Mouse (Mus musculus) lung, embryonic 14.5 days (tissue): Measurements from ENCODE around the gene Col23a1. TPM values are rescaled to one million over a fixed set of nuclear protein-coding genes. Genes with fewer than 3 reads are reported as not detected.

ENCODE experiments used
- ATAC-seq: fragments of 200-750 bp; cut with Nextera tagmentation; 2 replicates; pipeline ENCODE4 v1.8.0; 2017; ENCODE audit warnings: mild to moderate bottlenecking, moderate TSS enrichment, moderate library complexity; ENCODE audit not compliant: insufficient read depth
- DNase-seq: peaks from one replicate; pipeline ENCODE4 v3.0.0-alpha.2; 2015
- H3K27ac ChIP-seq: fragments of 300-500 bp; sonication (generic); 2 replicates; pipeline ENCODE4 v1.5.1; 2014; ENCODE audit warnings: low read depth, mild to moderate bottlenecking, moderate library complexity
- H3K27me3 ChIP-seq: fragments of 300-500 bp; sonication (generic); 2 replicates; pipeline ENCODE4 v1.6.1; 2014; ENCODE audit warnings: low read length, control low read depth; ENCODE audit not compliant: insufficient read depth
- H3K36me3 ChIP-seq: fragments of 300-500 bp; sonication (generic); 2 replicates; pipeline ENCODE4 v1.6.1; 2014; ENCODE audit warnings: control low read depth; ENCODE audit not compliant: insufficient read depth
- H3K4me1 ChIP-seq: fragments of 300-500 bp; sonication (generic); 2 replicates; pipeline ENCODE4 v1.6.1; 2014; ENCODE audit warnings: antibody characterized with exemption, control low read depth; ENCODE audit not compliant: insufficient read depth
- H3K4me2 ChIP-seq: fragments of 300-500 bp; sonication (generic); 2 replicates; pipeline ENCODE4 v1.6.1; 2014; ENCODE audit warnings: mild to moderate bottlenecking
- H3K4me3 ChIP-seq: fragments of 300-500 bp; sonication (generic); 2 replicates; pipeline ENCODE4 v1.5.1; 2014; ENCODE audit warnings: low read depth, low read length
- H3K9ac ChIP-seq: fragments of 300-500 bp; sonication (generic); 2 replicates; pipeline ENCODE4 v1.6.1; 2014
- H3K9me3 ChIP-seq: fragments of 300-500 bp; sonication (generic); 2 replicates; pipeline ENCODE4 v1.6.1; 2016; ENCODE audit warnings: low read depth, low read length, control low read depth
- CTCF ChIP-seq: IDR thresholded peaks from 2 replicates; pipeline ENCODE4 v1.5.1; 2016; ENCODE audit warnings: antibody characterized with exemption, low read depth
- whole genome bisulfite sequencing: fragments of 180-500 bp; shearing (Covaris S2); extraction: QIAGEN DNeasy Blood & Tissue Kit; methylation state at CpG from one replicate; pipeline ENCODE4 v1.1.7; 2014; 5-methylcytosine and 5-hydroxymethylcytosine counted together
- polyA plus RNA-seq: library from polyadenylated mRNA; unstranded; fragments of >200 nt; fragmentation: Nextera tagmentation; extraction: Ambion mirVana; gene quantifications from 2 replicates; pipeline ENCODE4 v1.2.1, GENCODE M21; 2014

The Col23a1 gene
- polyA plus RNA-seq, 1 experiment from 2014 or later, result 29.4 TPM

DNA sequence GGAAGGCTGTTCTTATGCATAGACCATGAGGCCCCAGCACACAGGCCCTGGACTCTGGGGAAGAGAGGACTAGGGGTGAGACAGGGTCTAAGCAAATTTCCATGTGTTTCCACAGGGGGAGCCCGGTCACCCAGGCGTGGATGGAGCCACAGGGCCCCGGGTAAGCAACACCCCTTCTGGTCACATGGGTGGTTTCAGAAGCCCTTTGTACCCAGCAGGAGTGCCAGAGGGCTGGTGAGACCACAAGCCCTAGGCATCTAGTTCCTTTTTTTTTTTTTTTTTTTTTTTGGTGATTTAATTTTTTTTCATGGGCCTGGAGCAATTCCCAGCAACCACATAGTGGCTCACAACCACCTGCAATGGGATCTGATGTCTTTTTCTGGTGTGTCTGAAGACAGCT lies 275.3 kb downstream of the Col23a1 start:
- ATAC-seq (no peak), DNase-seq (no peak)
- H3K27ac ChIP-seq, result no peak overlapping the region
- H3K27me3 ChIP-seq, result no peaks in the 10 kb centered on the region
- H3K4me1 ChIP-seq, result no peaks in the 10 kb centered on the region
- no peaks in the 10 kb centered on the region for H3K9me3 ChIP-seq
- H3K36me3 ChIP-seq, result no peaks in the 10 kb centered on the region
- H3K4me2 ChIP-seq, result no peak overlapping the region
- WGBS, result 44% methylated on average over 3 of the region's 3 CpGs
- no peak for TF ChIP-seq CTCF
- no peak overlapping the region for H3K4me3 ChIP-seq
- no peak overlapping the region for H3K9ac ChIP-seq

DNA sequence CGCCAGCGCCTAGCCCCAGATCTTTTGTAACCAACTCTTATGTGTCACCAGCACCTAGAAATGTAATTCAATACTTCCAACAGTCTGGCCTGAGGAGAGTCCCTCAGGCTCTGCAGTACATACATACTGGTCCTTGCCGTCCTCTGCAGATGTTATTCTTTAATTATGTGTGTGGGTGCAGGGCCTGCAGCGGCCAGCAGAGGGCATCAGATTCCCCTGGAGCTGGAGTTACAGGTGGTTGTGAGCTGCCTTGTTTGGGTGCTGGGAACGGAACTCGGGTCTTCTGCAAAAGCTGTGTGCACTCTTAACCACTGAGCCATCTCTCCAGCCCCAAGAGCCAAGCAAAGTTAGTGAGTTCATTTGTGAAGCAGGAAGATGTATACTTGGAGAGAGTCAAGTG lies 276.2 kb downstream of the Col23a1 start:
- H3K4me1 ChIP-seq, result no peaks in the 10 kb centered on the region
- no peaks in the 10 kb centered on the region for H3K27me3 ChIP-seq
- H3K9ac ChIP-seq, result no peak overlapping the region
- H3K9me3 ChIP-seq, result no peaks in the 10 kb centered on the region
- no peak overlapping the region for H3K4me3 ChIP-seq
- no peaks in the 10 kb centered on the region for H3K36me3 ChIP-seq
- peak; percentile 44; the same call in 1 of the 2 replicates for TF ChIP-seq CTCF
- no peak for DNase-seq
- WGBS, result 82% methylated on average over 6 of the region's 6 CpGs
- no peak overlapping the region for H3K27ac ChIP-seq
- no peak for ATAC-seq
- no peak overlapping the region for H3K4me2 ChIP-seq

DNA sequence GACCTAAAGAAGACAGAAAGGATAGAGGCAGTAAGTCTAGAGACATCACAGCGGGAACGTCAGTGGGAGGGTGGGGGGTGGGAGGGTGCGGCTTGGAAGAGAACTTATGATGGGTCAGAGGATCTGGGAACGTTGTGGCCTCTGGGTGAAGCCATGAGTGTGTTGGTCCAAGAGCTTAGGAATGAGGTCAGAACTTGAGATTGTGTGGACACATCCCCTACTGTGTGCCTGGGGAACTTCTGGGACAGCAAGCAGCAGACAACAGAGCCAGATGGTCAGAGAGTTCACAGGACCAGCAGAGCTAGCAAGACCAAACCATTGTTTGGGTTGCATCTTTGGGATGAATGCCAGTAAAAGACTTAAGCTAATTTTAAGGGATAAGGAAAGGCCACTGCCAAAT lies 279.1 kb downstream of the Col23a1 start:
- Histone ChIP-seq H3K9me3 (no peaks in the 10 kb centered on the region), H3K4me1 (no peaks in the 10 kb centered on the region), H3K27me3 (no peaks in the 10 kb centered on the region), H3K4me2 (no peak overlapping the region), H3K36me3 (0 out of 2 replicates have a peak, but pooled peaks cover under 1% of the 10 kb centered on the region), H3K9ac (no peak overlapping the region), H3K27ac (no peak overlapping the region), H3K4me3 (no peak overlapping the region)
- ATAC-seq (no peak), DNase-seq (no peak)
- 79% methylated on average over 4 of the region's 4 CpGs for WGBS
- TF ChIP-seq CTCF, result no peak

DNA sequence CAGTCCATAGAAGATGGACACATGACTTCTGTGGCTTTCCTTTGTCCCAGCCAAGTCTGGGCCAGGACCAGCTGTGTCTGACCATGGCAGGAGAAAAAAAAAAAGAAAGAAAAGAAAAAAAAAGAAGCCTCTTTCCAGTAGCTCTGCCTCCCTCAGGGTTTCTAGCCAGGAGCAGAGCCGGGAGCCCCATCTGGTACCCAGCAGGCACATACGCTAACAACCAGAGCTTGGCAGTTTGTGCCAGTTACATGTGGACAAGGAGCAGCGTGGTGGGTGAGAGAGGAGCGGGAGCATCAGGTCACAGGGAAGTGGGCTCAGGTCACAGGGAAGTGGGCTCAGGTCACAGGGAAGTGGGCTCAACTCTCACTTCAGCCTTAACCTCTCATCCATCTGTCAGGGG lies 286.7 kb downstream of the Col23a1 start:
- ATAC-seq (no peak), DNase-seq (no peak)
- Histone ChIP-seq H3K27me3 (no peaks in the 10 kb centered on the region), H3K27ac (no peak overlapping the region), H3K4me3 (no peak overlapping the region), H3K9ac (no peak overlapping the region), H3K36me3 (0 out of 2 replicates have a peak, but pooled peaks cover 5% of the 10 kb centered on the region), H3K4me2 (no peak overlapping the region), H3K4me1 (no peaks in the 10 kb centered on the region), H3K9me3 (no peaks in the 10 kb centered on the region)
- WGBS, result 75% methylated on average over 4 of the region's 4 CpGs
- TF ChIP-seq CTCF, result no peak

DNA sequence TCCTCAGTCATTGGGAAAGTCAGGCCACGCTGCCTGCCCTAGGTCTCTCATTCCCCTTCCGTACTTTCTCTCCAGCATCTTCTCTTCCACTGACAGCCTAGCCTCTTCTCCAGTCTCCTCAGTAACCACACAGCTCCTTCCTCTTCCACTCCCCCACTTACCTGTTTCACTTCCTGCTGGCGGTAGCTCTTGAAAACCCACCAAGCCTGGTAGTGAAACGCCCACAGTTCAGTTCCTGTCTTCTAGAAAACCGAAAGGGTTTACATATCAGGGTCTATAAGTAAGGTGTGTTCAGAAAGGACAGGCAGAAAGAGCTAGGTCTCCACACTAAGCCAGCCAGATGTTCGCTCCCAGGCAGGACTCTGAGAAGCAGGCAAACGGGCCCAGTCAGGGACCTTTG lies 287.9 kb downstream of the Col23a1 start:
- Histone ChIP-seq H3K27me3 (no peaks in the 10 kb centered on the region), H3K27ac (no peak overlapping the region), H3K36me3 (0 out of 2 replicates have a peak, but pooled peaks cover 5% of the 10 kb centered on the region), H3K4me3 (no peak overlapping the region), H3K9ac (no peak overlapping the region), H3K4me2 (no peak overlapping the region), H3K9me3 (no peaks in the 10 kb centered on the region), H3K4me1 (no peaks in the 10 kb centered on the region)
- no peak for TF ChIP-seq CTCF
- 68% methylated on average over 7 of the region's 7 CpGs for WGBS
- ATAC-seq (no peak), DNase-seq (no peak)

DNA sequence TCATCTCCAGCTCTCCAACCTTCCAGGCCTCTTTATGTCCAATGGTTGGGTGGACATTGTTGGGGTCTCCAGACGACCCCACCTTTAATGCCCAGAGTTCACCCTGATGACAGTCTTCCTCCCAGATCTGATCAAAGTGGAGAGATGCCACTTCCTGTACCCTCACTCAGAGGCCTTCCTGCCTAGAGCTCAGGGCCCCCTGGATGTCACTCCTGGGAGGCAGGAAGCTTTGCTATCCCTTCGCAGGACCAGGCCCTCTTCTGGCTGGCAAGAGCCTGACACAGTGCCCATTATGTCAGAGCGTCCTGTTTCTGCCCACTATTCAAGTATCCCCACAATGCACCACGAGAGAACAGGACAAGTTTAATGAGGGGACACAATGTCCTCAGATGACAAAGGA lies 289.3 kb downstream of the Col23a1 start:
- DNase-seq (no peak), ATAC-seq (no peak)
- H3K9me3 ChIP-seq, result no peaks in the 10 kb centered on the region
- 71% methylated on average over 4 of the region's 4 CpGs for WGBS
- no peaks in the 10 kb centered on the region for H3K27me3 ChIP-seq
- H3K27ac ChIP-seq, result no peak overlapping the region
- 0 out of 2 replicates have a peak, but pooled peaks cover 2% of the 10 kb centered on the region for H3K36me3 ChIP-seq
- H3K9ac ChIP-seq, result no peak overlapping the region
- no peak for TF ChIP-seq CTCF
- peaks cover 4% of the 10 kb centered on the region; the same call in 1 of the 2 replicates for H3K4me1 ChIP-seq
- H3K4me2 ChIP-seq, result no peak overlapping the region
- no peak overlapping the region for H3K4me3 ChIP-seq

DNA sequence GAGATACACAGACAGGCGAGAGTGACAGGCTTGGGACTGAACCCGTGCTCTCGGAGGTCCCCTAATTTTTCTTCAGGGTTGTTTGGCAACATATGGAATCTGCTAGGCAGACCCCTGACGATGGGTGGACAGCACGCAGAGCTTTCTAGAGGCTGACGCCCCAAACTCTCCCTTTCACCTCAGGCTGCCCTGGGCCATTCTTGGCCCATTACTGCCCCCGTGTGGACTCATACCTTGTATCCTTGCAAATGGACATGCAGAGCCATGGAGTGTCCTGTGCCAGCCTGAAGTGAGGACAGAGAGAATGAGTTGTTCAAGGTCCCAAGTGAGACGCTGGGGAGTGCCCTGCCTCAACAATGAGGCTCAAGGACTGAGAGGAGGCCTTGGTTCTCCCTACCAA lies 293.0 kb downstream of the Col23a1 start:
- TF ChIP-seq CTCF, result peak; percentile 77
- H3K27ac ChIP-seq, result no peak overlapping the region
- H3K9ac ChIP-seq, result no peak overlapping the region
- no peaks in the 10 kb centered on the region for H3K27me3 ChIP-seq
- peak; percentile 90 for DNase-seq
- H3K4me1 ChIP-seq, result peaks cover 4% of the 10 kb centered on the region; the same call in 1 of the 2 replicates
- no peaks in the 10 kb centered on the region for H3K9me3 ChIP-seq
- no peak for ATAC-seq
- WGBS, result 16% methylated on average over 8 of the region's 8 CpGs
- no peak overlapping the region for H3K4me2 ChIP-seq
- H3K36me3 ChIP-seq, result peaks cover 18% of the 10 kb centered on the region
- no peak overlapping the region for H3K4me3 ChIP-seq

DNA sequence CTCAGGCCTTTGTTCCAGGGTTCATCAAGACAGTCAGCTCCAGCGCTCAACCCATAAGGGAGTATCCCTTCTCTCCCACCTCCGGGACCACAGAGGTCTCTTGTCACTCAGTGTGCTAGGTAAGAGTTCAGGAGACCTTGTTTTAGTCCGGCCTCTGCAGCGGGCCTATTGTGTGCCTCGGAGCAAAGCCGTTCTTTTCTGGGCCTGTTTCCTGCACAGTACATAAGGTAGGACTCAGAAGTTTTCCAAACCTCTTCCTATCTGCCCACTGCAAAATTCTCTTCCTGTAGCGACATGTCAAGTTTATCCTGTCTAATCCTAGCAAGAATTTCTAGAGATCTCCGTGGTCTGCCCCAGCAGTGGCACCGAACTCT lies 294.3 kb downstream of the Col23a1 start:
- H3K4me1 ChIP-seq, result peaks cover 4% of the 10 kb centered on the region; the same call in 1 of the 2 replicates
- peak overlapping the region; percentile 71 for H3K4me3 ChIP-seq
- peak overlapping the region; percentile 79 for H3K9ac ChIP-seq
- DNase-seq (no peak), ATAC-seq (peak; percentile 14)
- no peak for TF ChIP-seq CTCF
- H3K9me3 ChIP-seq, result no peaks in the 10 kb centered on the region
- H3K27me3 ChIP-seq, result no peaks in the 10 kb centered on the region
- 17% methylated on average over 9 of the region's 9 CpGs for WGBS
- peak overlapping the region; percentile 97 for H3K27ac ChIP-seq
- peak overlapping the region; percentile 83 for H3K4me2 ChIP-seq
- H3K36me3 ChIP-seq, result peaks cover 31% of the 10 kb centered on the region
